Mouse (Mus musculus) kidney, postnatal 10 days (tissue): ENCODE data around the gene Lyplal1.

ENCODE experiments used
- DNase-seq: peaks from one replicate; pipeline ENCODE4 v3.0.0; 2021; ENCODE audit warnings: mixed read lengths

Gene Lyplal1

DNA sequence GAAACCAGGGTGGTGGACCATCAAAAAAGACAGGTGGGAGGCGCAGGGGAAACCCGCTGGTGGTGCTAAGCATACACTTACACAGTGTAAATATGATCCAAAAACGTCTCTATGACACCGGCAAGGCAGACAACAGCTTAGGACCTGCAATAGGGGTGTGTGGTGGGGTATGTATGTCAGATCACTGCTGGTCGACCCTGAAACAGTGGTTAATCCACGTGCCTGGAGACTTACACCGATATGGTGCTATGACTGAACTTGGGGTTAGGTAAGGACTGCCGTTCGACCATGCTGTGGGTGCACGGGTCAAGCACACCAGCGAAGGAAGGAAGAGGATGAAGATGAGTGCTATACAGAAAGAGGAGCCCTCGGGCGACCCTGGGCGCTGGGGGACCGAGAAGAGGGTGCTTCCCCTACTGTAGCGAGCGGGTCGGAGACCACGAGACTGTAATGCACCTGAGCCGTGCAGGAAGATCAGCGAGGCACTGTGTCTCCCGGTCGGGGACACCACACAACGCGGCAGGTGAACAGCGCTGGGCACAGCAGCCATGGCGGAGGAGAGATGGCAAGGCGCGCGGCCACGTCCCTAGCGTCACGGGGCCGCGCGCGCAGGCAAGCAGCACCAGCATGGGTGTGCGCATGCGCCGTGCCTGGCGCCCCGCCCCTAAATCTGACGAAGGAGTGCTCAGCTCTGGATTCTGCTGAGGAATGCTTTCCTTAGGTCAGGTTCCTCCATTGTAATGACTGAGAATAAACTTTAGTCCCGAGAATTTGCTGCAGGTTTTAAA lies at the start of gene Lyplal1:
Lyplal1 (minus strand) TSS at position 610 of the 788 bp plus-strand sequence.
- peak; percentile 98 for DNase-seq

DNA sequence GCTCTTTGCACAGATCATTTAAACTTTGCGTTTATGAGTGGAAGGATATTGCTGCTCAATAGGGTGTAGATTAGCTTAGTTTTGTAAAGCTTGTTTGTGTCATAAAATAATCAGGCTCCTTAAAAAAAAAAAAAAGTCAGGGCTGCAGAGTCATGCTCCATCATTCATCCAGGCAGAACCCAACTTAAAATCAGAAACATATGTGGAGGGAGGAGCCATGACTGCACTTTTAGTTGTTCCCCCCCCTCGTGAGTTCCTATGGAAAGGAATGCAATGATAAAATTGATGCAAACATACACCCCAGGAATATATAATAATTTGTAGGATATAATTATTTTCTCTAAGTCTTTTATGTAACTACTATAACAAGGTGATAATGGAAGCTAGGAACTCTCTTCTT lies 46.5 kb upstream of the Lyplal1 start:
- no peak for DNase-seq

DNA sequence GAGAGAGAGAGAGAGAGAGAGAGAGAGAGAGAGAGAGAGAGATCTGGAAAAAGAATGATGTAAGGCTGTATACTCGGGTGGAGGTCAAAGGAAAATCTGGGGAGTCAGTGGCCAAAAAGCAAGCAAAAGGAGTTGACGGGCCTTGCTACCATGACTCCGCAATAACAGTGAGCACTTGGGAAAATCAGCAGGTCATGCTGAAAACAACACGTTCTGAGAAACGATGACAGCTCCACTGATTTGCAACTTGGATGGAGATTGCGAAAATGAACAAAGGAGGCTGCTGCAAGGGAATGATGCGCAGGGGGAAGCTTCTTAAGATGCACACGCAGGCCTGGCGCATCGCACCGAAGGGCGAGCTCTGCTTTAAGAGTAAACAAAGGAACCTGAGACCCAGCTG lies 46.1 kb upstream of the Lyplal1 start:
- DNase-seq: peak; percentile 6

DNA sequence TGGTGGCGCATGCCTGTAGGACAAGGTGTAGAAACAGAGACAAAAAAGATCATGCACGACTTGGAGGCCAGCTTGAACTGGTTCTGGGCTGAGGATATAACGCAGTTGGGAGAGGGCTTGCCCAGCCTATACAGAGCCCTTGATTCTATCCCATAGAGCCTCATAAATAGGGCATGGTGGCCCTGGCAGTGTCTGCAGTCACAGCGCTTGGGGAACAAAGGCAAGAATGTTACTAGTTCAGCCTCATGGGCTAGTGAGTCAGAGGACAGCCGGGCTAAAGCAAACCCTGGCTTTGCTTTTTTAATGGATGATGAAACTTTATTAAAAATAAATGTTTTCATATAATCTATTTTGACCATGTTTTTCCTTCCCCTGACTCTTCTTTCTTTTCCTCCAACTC lies 33.3 kb upstream of the Lyplal1 start:
- DNase-seq: no peak

DNA sequence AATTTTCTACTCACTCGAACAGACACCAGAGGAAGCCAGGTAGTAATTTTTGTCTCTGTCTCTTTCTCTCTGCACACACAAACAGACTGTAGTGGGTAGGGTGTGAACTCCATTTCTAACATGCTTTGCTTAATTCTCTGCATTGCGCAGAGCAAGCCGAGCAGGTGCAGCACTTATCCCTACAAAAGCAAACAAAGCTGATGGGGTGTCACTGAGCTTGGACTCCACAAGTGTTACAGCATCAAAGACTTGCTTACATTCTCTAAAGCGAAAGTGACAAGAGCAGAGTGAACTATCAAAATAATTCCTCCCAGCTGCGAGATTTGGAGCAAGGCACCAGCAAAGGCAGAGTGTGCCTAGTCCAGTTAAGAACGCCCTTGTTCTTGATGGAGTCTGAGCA lies 28.3 kb upstream of the Lyplal1 start:
- no peak for DNase-seq

DNA sequence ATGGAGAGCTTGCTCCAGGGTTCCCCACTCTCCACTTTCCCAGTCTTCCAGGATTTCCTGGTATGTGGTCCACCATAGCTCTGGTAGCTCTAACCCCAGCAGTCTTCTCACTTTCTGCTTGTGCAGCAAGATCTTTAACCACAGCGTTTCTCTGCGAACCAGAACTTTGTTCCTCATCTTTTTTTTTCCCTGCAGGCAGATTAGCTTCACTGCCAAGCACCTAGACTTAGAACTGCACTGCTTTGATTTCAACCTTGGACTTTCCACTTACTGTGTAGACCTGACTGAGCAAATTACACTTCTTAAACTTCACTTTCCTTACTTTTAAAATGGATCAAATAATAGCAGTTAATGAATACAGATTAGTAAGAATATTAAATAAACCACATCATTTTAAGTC lies 23.1 kb upstream of the Lyplal1 start:
- no peak for DNase-seq

DNA sequence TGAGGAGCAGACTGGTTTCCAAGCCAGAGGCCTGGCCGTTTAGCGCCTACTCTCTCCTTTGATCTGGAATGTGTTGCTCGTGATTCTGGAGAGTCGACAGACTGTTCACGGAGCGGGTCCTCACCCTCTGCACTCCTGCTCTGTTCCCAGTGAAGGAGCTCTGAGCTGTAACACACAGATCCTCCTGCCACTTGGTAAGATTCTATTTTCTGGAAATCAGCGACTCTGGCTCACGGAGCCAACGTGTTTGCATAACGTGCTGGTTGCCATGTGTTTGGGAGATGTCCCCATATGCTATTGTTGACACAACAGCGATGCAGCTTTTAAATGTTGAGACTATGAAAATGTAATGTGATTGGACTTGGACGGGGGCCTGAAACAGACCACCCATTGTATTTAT lies 20.8 kb upstream of the Lyplal1 start:
- DNase-seq: no peak

DNA sequence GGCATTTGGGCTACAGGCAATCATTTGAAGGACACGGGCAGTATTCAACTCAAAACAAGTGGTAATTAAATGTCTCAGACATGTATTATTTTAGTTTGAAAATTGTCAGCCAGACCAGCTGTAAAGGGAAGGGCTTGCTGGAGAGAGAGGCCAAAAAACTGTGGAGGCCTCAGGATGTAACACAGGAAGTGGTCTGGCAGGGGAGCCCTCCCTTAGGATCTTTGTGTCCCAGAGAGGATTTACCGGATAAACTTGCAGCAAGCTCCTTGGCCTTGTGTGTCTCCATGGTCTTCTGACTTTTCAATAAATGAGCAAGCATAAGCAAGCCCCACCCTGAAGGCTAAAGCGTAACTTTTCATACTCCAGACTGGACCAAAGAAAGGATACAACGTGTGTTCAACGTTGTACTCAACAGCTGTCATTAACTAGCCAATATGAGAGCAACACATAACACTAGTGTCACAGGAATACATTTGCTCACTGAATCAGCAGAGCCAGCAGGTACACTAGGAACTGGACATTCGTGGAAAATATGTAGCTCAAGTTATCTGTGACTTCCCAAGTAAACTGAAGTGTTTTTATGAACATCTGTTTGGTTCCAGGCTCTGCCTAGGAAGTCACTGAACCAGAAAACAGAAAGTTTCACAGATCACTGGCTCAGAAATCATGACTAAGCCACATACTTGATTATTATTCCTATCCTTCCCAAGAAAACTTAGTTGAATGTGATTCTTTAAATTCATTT lies 19.7 kb upstream of the Lyplal1 start:
- peak; percentile 39 for DNase-seq

DNA sequence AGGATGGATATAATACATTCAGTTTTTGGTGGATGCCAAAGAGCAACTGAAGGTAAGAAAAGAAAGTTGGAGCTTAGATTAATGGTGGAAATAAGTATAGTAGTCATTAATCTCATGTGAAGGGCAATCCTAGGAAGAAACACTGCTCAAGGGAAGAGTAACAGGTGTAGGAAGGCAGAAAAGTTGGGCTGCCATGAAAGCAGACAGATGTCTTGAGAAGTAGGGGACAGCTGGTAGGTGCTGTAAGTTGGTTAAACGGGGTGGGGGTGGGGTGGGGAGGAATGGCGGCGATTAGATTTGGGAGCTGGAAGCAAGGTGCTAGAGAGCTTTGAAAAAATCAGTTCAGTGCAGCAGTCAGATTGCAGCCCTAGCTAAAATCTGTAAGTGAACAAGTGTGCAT lies 14.4 kb upstream of the Lyplal1 start:
- no peak for DNase-seq

DNA sequence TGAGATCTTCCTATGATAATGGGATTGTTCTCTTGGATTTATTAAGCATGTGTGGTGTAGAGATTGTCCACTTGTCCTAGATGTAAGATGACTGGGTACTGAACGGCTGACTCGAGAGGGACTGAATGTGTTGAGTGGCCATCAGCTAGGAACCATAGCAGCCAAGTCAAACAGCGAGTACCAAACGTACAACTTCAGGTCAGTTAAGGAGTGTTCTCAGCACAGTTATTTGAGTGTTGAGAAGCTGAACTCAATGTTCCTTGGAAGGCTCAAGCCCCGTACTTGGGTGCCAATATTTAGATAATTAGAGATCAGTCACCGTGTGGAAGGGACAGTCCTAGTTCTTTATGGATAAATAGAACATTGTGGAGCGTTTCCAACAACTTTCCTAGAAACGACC lies 11.8 kb upstream of the Lyplal1 start:
- no peak for DNase-seq

DNA sequence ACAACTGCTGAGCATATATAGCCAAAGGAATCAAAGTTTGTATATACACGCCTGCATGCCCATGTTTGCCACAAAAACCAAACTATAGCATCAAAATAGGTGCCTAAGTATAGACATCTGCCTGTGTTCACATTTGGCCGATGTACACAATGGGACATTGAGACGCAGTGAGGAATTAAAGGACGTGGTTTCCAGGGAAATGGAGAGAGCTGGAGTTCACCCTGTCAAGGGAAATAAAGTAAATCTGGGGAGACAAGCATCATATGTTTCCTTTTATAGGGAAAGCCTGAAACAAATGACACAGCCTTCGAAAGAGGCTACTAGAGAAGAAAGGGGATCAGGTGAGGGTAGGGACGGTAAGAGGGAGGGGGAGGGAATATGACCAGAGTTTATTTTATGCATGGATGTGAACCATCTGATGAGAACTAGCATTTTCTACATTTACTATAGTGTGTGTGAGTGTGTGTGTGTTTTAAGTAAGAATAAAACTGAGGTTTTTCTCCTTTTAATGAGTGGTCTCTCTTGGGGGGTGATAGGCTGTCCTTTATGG lies 9.3 kb upstream of the Lyplal1 start:
- no peak for DNase-seq

DNA sequence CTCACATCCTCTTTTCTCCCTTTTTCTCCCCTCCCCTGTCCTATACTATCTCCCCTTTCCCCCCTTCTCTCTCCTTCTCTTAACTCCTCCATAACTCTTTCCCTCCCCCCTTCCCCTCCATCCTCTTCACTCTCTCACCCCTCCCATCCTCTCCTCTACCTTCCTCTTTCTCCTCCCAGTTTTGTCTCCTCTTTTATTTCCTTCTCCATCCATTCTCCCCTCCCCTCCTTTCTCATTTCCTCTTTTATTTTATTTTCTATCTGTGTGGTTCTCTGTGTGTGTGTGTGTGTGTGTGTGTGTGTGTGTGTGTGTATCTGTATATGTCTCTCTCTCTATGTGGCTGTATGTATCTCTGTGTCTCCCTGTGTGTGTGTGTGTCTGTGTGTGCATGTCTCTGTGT lies 6.6 kb upstream of the Lyplal1 start:
- no peak for DNase-seq

DNA sequence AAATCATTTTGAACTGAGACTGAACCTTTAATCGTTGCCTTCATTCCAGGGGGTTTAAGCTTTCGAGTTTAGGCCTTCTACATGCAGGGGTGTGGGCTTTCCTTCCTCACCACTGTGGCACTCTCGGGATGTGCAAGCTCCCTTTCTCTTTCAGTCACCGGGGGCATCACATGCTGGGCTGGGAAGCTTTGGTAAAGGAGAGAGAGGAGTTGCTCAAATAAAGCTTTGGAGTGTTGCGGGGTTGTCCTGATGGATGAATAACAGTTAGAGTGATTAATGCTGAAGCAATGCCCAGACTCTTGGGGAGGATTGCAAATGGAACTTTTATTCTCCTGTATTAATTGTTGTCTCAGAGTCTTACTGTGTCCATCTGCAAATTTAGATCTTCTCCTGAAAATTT lies 2.7 kb upstream of the Lyplal1 start:
- DNase-seq: no peak

DNA sequence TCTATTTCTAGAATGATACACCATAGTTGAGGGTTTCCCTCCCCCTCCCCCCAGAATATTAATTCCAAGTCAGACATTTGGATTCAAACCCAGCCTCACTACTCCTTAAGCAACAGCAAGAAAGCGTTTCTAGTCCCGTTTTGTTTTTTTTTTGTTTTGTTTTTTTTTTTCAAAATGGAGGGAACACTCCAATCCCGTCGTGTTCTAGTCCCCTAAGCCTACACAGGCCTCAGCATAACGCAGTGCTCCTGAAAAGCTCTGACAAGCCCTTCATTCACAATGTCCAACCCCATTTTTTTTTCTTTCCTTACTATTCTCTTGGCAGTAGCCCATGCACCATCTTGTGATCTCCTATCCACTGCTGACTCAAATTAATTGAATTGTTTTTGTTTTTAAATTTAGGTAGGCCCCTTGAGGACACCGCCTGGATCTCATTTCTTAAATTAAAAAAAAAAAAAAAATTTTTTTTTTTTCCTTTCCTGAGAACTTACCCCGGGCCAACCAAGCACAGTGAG lies 967 bp downstream of the Lyplal1 start:
- DNase-seq: no peak

DNA sequence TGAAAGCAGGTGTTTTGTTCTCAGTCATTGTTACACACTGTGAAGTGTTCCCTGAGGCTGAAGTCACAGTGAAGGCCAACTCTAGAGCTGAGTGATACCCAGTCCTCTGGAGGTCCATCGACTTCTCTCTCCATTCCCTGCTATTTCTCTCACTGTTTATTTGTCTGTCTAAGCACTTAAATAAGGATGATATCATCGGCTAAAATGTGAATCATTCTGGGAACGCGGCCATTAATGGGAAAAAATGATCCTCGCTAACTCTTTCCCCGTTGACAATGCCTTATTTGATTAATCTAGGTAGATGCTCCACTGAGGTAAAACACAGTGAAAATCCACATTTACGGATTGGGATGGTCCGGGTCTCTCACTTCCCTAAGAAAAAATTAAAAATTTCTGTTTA lies 14.8 kb downstream of the Lyplal1 start:
- DNase-seq: no peak

DNA sequence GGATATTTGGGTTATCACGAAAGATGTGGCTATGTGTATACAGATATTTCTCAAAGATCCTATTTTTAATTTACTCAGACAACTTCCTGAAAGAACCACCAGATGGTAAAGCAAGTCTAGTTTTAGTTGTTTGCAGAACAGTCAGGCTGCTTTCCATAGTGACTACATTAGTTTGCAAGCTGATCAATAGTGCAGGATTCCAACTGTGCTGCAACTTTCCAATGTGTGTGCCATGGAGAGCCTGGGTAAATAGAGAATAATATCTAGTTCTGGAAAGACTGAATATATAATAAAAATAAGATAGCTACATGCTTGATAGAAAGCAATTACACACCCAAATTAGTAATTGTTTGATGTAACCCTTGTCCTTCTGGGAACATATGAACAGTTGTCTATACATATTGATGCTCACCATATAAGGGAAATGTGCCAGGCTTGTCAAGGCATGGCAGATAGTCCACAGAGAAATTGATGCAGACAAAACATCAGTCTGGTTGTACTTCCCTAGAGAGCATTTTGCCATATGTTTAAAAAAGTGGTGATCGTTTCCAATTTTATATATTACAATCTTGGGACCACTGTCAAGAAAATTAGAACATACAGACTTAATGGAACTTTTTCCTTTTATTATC lies 50.7 kb downstream of the Lyplal1 start:
- no peak for DNase-seq

DNA sequence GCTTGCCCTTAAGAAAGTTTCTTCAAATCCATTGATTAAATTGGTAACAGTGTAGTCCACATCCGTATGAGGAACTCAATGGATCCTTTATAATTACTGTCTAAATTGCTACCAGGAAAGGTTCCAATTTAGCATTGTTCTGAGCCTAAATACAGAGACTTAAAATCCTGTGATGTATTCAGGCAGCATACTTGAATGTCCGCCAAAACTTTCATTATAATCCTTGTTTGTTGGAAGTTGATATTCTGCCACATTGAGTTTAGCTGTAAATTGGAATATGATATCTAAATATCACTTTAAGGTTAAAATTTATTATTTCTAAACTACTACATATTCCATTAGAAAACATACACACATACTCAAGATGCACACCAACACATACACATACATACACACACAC lies 57.1 kb downstream of the Lyplal1 start:
- DNase-seq: no peak

DNA sequence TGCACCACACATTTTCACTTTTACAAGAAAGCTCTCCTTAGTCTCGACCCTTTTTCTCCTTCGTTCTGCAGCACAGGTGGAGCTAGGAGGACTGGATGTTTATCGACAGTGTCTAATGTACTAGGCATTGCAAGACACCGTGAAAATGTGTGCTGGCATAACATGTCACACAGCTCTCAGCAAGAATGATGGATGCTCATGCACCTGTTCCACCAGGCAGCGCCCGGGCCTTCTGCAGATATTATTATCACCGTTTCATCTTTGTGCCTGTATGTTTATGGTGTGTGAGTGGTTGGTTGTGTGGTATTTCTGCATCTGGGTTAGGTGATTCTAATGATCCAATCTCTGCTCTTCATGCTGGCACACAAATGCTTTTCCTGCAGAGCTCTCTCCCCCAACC lies 62.9 kb downstream of the Lyplal1 start:
- DNase-seq: no peak

DNA sequence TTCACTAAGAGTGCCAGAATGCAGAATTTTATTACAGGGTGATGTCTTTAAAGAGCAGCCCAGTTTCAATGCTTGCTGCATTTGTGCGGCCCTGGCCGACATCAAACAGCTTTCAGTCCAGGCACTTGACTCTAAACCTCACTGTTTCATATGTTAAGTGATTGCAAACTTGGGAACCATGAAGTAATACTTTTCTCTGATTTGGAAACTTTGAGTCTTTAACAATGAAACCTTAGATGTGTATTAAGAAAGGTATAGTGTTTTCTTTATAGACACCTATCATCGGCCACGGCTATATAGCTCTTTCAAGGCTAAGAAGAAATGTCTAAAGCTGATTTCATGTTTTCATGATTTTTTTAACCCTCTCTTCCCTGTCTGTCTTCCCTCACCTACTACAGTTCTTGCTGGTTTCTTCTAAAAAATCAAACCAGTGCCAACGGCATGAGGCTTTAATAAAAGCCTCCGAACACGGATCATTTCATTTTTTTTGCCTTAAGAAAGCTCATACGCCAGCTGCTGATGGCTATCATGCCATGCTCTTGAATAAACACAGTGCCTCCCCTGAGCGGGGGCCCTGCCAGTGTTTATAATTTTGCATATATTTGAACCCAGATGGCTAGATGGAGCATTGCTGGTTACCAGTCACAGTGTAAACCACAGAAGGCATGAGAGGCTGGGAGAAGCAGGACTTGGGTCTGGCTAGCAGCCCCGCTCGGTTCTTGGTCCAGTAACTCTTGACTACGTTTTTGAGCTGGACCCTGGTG lies 63.6 kb downstream of the Lyplal1 start:
- no peak for DNase-seq

DNA sequence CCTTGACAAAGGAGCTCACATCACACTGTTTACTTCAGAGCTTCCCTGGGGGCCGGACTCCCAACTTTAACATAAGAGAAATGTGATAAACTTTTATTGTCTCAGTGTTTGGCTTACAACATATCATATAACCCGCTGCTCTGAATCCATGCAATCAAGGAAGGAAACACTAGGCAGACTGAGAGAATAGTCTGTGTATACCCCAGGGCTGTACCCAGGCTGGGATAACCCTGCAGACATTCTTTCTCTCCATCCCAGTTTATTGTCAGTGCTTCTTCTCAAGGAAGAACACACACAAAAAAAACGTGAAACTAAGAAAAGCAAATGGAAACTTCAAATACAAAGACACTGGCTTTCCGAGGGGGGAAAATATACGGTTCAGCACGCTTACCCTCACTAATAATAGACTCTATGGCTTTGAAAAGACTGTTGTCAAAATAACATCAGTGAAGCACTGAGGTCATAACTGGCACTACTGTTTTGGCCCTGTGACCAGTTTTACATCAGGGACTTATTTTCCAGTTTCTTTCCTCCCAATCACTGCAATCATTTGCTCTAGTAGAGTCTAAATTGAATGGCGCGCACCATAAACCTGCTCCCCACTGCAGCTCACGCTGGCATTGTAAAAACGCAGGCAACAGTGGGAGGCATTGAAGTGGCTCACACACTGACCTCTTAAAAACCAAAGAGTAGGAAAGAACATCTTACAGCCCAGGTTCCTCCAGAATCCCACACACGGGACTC lies 73.2 kb downstream of the Lyplal1 start:
- no peak for DNase-seq

DNA sequence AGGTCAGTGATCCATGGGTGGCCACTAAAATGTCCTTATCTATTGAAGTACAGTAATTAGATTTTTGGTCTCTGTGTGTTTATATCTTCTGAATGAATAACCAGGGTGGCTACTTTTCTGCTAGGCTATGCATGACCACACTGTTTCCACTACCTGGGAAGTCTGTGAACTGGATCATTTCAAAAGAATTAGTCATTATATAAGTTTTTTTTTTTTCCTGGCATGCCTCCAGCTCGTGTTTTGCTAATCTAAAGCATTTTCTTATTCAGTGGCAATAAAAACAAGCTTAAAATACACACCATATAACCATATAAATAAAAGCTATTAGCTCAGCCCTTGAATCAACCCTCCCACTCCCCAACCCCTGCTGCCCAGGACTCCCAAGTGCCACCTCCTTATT lies 75.3 kb downstream of the Lyplal1 start:
- no peak for DNase-seq
